Mouse (Mus musculus) forebrain, embryonic 12.5 days (tissue): ENCODE results near the gene Gm48551. TPM values are rescaled to one million over a fixed set of nuclear protein-coding genes. Genes with fewer than 3 reads are reported as not detected.

ENCODE experiments used
- ATAC-seq: fragments of 200-750 bp; cut with Nextera tagmentation; 2 replicates; pipeline ENCODE4 v1.8.0; 2017; ENCODE audit warnings: moderate TSS enrichment; ENCODE audit not compliant: low FRiP score
- H3K27ac ChIP-seq: fragments of 300-500 bp; sonication (generic); 2 replicates; pipeline ENCODE4 v1.5.1; 2016; ENCODE audit warnings: mild to moderate bottlenecking
- H3K27me3 ChIP-seq: fragments of 300-500 bp; sonication (generic); 2 replicates; pipeline ENCODE4 v1.6.1; 2016; ENCODE audit warnings: mild to moderate bottlenecking
- H3K36me3 ChIP-seq: fragments of 300-500 bp; sonication (generic); replicated peaks from 2 replicates; pipeline ENCODE4 v1.6.1; 2016; ENCODE audit warnings: mild to moderate bottlenecking
- H3K4me1 ChIP-seq: fragments of 300-500 bp; sonication (generic); 2 replicates; pipeline ENCODE4 v1.6.1; 2016
- H3K4me2 ChIP-seq: fragments of 300-500 bp; sonication (generic); 2 replicates; pipeline ENCODE4 v1.6.1; 2016; ENCODE audit warnings: mild to moderate bottlenecking, moderate library complexity
- H3K4me3 ChIP-seq: fragments of 300-500 bp; sonication (generic); replicated peaks from 2 replicates; pipeline ENCODE4 v1.5.1; 2016; ENCODE audit warnings: mild to moderate bottlenecking
- H3K9ac ChIP-seq: fragments of 300-500 bp; sonication (generic); 2 replicates; pipeline ENCODE4 v1.6.1; 2016; ENCODE audit warnings: mild to moderate bottlenecking
- H3K9me3 ChIP-seq: fragments of 300-500 bp; sonication (generic); 2 replicates; pipeline ENCODE4 v1.6.1; 2016
- WGBS: fragments of 180-500 bp; shearing (Covaris S2); methylation state at CpG from one replicate; pipeline ENCODE4 v1.1.7; 2016; 5-methylcytosine and 5-hydroxymethylcytosine counted together
- polyA plus RNA-seq: library from polyadenylated mRNA; unstranded; fragments of >200 nt; fragmentation: Nextera tagmentation; extraction: Ambion mirVana; gene quantifications from 2 replicates; pipeline ENCODE4 v1.2.1, GENCODE M21; 2016

Gene Gm48551
- polyA plus RNA-seq, 1 experiment from 2014 or later, result 4.2 TPM

GRCm38 (mm10) chr10:81411471-81412400, 27.5 kb downstream of the Gm48551 start:
- H3K4me3 ChIP-seq, result no peak overlapping the region
- peaks cover 90% of the 10 kb centered on the region for H3K4me1 ChIP-seq
- H3K9ac ChIP-seq, result no peak overlapping the region; the same call in 1 of the 2 replicates
- peaks cover 23% of the 10 kb centered on the region for H3K27me3 ChIP-seq
- peak overlapping the region; percentile 71 for H3K27ac ChIP-seq
- WGBS, result 77% methylated on average over 18 of the region's 18 CpGs
- H3K36me3 ChIP-seq, result peaks cover 4% of the 10 kb centered on the region; the same call in 1 of the 2 replicates
- no peak overlapping the region for H3K4me2 ChIP-seq
- H3K9me3 ChIP-seq, result no peaks in the 10 kb centered on the region
- ATAC-seq, result no peak

GRCm38 (mm10) chr10:81412586-81413309, 28.5 kb downstream of the Gm48551 start:
- Histone ChIP-seq H3K9me3 (no peaks in the 10 kb centered on the region), H3K9ac (no peak overlapping the region), H3K27ac (peak overlapping the region; percentile 71), H3K4me2 (no peak overlapping the region), H3K4me1 (peaks cover 90% of the 10 kb centered on the region), H3K4me3 (no peak overlapping the region), H3K27me3 (peaks cover 13% of the 10 kb centered on the region), H3K36me3 (no peaks in the 10 kb centered on the region)
- WGBS, result 77% methylated on average over 16 of the region's 16 CpGs
- no peak for ATAC-seq

- Histone ChIP-seq H3K27ac (peak overlapping the region; percentile 80; the same call in 1 of the 2 replicates), H3K4me3 (0 out of 2 replicates have a peak overlapping the region, but pooled peaks have one; percentile 5), H3K27me3 (peaks cover 8% of the 10 kb centered on the region), H3K4me1 (peaks cover 90% of the 10 kb centered on the region), H3K4me2 (peak overlapping the region; percentile 35), H3K36me3 (no peaks in the 10 kb centered on the region), H3K9me3 (no peaks in the 10 kb centered on the region), H3K9ac (no peak overlapping the region)
- WGBS, result 28% methylated on average over 26 of the region's 26 CpGs
- peak; percentile 14; the same call in 1 of the 2 replicates for ATAC-seq
Measured at GRCm38 (mm10) chr10:81413310-81414261, 29.3 kb downstream of the Gm48551 start.

- Histone ChIP-seq H3K4me3 (no peak overlapping the region), H3K27me3 (peaks cover 5% of the 10 kb centered on the region; the same call in 1 of the 2 replicates), H3K9me3 (no peaks in the 10 kb centered on the region), H3K4me2 (no peak overlapping the region), H3K27ac (peak overlapping the region; percentile 80; the same call in 1 of the 2 replicates), H3K9ac (no peak overlapping the region), H3K4me1 (peaks cover 84% of the 10 kb centered on the region), H3K36me3 (no peaks in the 10 kb centered on the region)
- no peak for ATAC-seq
Measured at GRCm38 (mm10) chr10:81414682-81415081, 30.4 kb downstream of the Gm48551 start.

- WGBS, result 75% methylated on average over 5 of the region's 5 CpGs
- no peak for ATAC-seq
- Histone ChIP-seq H3K9ac (no peak overlapping the region), H3K4me2 (no peak overlapping the region), H3K27me3 (peaks cover 6% of the 10 kb centered on the region), H3K36me3 (0 out of 2 replicates have a peak, but pooled peaks cover 4% of the 10 kb centered on the region), H3K9me3 (no peaks in the 10 kb centered on the region), H3K27ac (0 out of 2 replicates have a peak overlapping the region, but pooled peaks have one; percentile 80), H3K4me3 (no peak overlapping the region), H3K4me1 (peaks cover 79% of the 10 kb centered on the region)
Measured at GRCm38 (mm10) chr10:81415146-81415545, 30.9 kb downstream of the Gm48551 start.

GRCm38 (mm10) chr10:81415549-81416310, 31.5 kb downstream of the Gm48551 start:
- Histone ChIP-seq H3K27me3 (peaks cover 11% of the 10 kb centered on the region), H3K9ac (no peak overlapping the region), H3K4me1 (peaks cover 75% of the 10 kb centered on the region), H3K27ac (peak overlapping the region; percentile 80), H3K9me3 (no peaks in the 10 kb centered on the region), H3K36me3 (0 out of 2 replicates have a peak, but pooled peaks cover 6% of the 10 kb centered on the region), H3K4me2 (no peak overlapping the region), H3K4me3 (no peak overlapping the region)
- 68% methylated on average over 17 of the region's 17 CpGs for WGBS
- no peak for ATAC-seq

GRCm38 (mm10) chr10:81416581-81417226, 32.4 kb downstream of the Gm48551 start:
- Histone ChIP-seq H3K9ac (peak overlapping the region; percentile 65), H3K9me3 (no peaks in the 10 kb centered on the region), H3K27ac (peak overlapping the region; percentile 80), H3K27me3 (peaks cover 11% of the 10 kb centered on the region; the same call in 1 of the 2 replicates), H3K36me3 (0 out of 2 replicates have a peak, but pooled peaks cover 6% of the 10 kb centered on the region), H3K4me1 (peaks cover 68% of the 10 kb centered on the region), H3K4me2 (peak overlapping the region; percentile 64), H3K4me3 (peak overlapping the region; percentile 35)
- under 1% methylated on average over 17 of the region's 26 CpGs for WGBS
- peak; percentile 74 for ATAC-seq

GRCm38 (mm10) chr10:81417227-81418215, 33.3 kb downstream of the Gm48551 start:
- Histone ChIP-seq H3K4me1 (peaks cover 61% of the 10 kb centered on the region), H3K9ac (peak overlapping the region; percentile 65), H3K27ac (peak overlapping the region; percentile 80), H3K4me3 (peak overlapping the region; percentile 35), H3K27me3 (peaks cover 15% of the 10 kb centered on the region), H3K4me2 (peak overlapping the region; percentile 64), H3K9me3 (no peaks in the 10 kb centered on the region), H3K36me3 (0 out of 2 replicates have a peak, but pooled peaks cover 6% of the 10 kb centered on the region)
- no peak for ATAC-seq
- 44% methylated on average over 12 of the region's 12 CpGs for WGBS

GRCm38 (mm10) chr10:81418216-81419070, 34.2 kb downstream of the Gm48551 start:
- peaks cover 55% of the 10 kb centered on the region for H3K4me1 ChIP-seq
- H3K36me3 ChIP-seq, result 0 out of 2 replicates have a peak, but pooled peaks cover 6% of the 10 kb centered on the region
- H3K4me3 ChIP-seq, result no peak overlapping the region
- 54% methylated on average over 11 of the region's 11 CpGs for WGBS
- no peak overlapping the region for H3K27ac ChIP-seq
- H3K4me2 ChIP-seq, result 0 out of 2 replicates have a peak overlapping the region, but pooled peaks have one; percentile 3
- no peak for ATAC-seq
- no peaks in the 10 kb centered on the region for H3K9me3 ChIP-seq
- peaks cover 20% of the 10 kb centered on the region for H3K27me3 ChIP-seq
- H3K9ac ChIP-seq, result no peak overlapping the region; the same call in 1 of the 2 replicates
